Mouse (Mus musculus) C2C12 (cell line): ENCODE measurements around the gene Spop. TPM values are rescaled to one million over a fixed set of nuclear protein-coding genes. Genes with fewer than 3 reads are reported as not detected.

Experiments
- H3K27me3 ChIP-seq: one replicate; pipeline ENCODE4 v1.6.1; 2011; ENCODE audit not compliant: control insufficient read depth, insufficient read depth, insufficient read length
- H3K36me3 ChIP-seq: one replicate; pipeline ENCODE4 v1.6.1; 2011; ENCODE audit not compliant: control insufficient read depth, insufficient read depth
- H3K4me3 ChIP-seq: one replicate; pipeline ENCODE4 v1.5.1; 2011; ENCODE audit warnings: mild to moderate bottlenecking, control low read depth; ENCODE audit not compliant: poor library complexity, insufficient read depth, severe bottlenecking
- H3K79me2 ChIP-seq: one replicate; pipeline ENCODE4 v1.6.1; 2011; ENCODE audit not compliant: control insufficient read depth, insufficient read depth
- H3K79me3 ChIP-seq: one replicate; pipeline ENCODE4 v1.6.1; 2011; ENCODE audit warnings: low read depth, control low read depth
- H3ac ChIP-seq: one replicate; pipeline ENCODE3; 2011; ENCODE audit warnings: low read depth; ENCODE audit not compliant: control insufficient read depth, insufficient read length
- CEBPB ChIP-seq: IDR thresholded peaks from one replicate; pipeline ENCODE4 v1.6.1; 2011; ENCODE audit warnings: low read depth, mild to moderate bottlenecking, control low read depth, moderate library complexity
- CTCF ChIP-seq: IDR thresholded peaks from one replicate; pipeline ENCODE4 v1.5.1; 2011; ENCODE audit not compliant: control insufficient read depth, insufficient read depth, insufficient read length
- FOSL1 ChIP-seq: IDR thresholded peaks from one replicate; pipeline ENCODE4 v1.8.0; 2011; ENCODE audit warnings: mild to moderate bottlenecking, low read length; ENCODE audit not compliant: poor library complexity, insufficient read depth, severe bottlenecking
- MAX ChIP-seq: IDR thresholded peaks from one replicate; pipeline ENCODE4 v1.6.1; 2011; ENCODE audit warnings: mild to moderate bottlenecking, control low read depth
- MYOD1 ChIP-seq: IDR thresholded peaks from one replicate; pipeline ENCODE4 v1.6.1; 2011; ENCODE audit warnings: low read depth; ENCODE audit not compliant: control insufficient read depth, insufficient read length
- MYOG ChIP-seq: IDR thresholded peaks from one replicate; pipeline ENCODE4 v1.6.1; 2011; ENCODE audit not compliant: control insufficient read depth, insufficient read length; ENCODE audit errors: extremely low read depth
- USF1 ChIP-seq: IDR thresholded peaks from one replicate; pipeline ENCODE4 v1.6.1; 2011; ENCODE audit warnings: low read depth, mild to moderate bottlenecking, control low read depth, moderate library complexity
- polyA plus RNA-seq: library from polyadenylated mRNA; unstranded; fragments of >200 nt; fragmentation: generic; extraction: Trizol; gene quantifications from one replicate; pipeline ENCODE4 v1.2.1, GENCODE M21; 2012; ENCODE audit warnings: missing spikeins

The Spop gene
- polyA plus RNA-seq, 1 experiment: 59.0 TPM

DNA sequence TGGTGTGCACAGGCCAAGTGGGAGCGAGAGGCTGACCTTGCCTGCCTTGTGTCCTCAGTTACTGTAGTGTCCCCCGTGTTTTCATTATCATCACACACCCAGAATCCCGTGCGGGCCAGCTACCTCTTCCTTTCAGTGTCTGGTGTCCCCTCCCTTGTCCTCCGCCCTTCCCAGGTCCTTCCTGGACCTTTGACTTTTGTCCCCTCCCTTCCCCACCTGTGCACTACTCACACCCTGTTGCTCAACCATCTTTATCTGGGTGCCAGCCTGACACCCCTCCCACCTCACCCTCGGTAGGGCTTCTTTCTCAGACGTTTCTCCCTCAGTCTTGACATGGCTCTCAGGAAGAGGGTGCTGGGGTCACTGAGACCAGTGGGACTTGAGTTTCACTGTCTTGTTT is 26.5 kb upstream of the Spop start:
- H3ac ChIP-seq: no peak overlapping the region
- H3K79me3 ChIP-seq: peaks cover 16% of the 10 kb centered on the region
- peaks cover 52% of the 10 kb centered on the region for H3K36me3 ChIP-seq
- H3K4me3 ChIP-seq: no peak overlapping the region
- H3K27me3 ChIP-seq: no peaks in the 10 kb centered on the region
- H3K79me2 ChIP-seq: peaks cover 31% of the 10 kb centered on the region
- TF ChIP-seq CEBPB (no peak), CTCF (no peak), MYOD1 (no peak), MYOG (no peak), FOSL1 (no peak), MAX (no peak), USF1 (no peak)

DNA sequence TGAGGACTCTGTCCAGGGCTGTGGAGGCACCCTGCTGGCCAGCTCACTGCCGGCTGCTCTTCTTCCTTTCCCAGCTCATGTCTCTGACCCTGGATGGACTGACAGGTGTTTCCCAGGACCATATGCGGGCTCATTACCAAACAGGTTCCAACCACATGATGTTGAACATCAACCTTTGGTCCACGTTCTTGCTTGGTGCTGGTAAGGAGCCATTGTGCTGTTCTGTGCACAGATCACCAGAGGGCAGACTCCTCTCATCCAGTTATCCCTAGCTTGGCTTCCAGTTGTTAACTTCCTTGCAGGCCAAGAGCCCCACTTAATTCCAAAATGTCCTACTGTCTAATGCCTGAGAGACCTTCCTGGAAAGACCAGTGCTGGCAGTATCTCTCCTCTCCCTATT is 24.9 kb upstream of the Spop start:
- Histone ChIP-seq H3K36me3 (peaks cover 59% of the 10 kb centered on the region), H3K27me3 (no peaks in the 10 kb centered on the region), H3K4me3 (no peak overlapping the region)

DNA sequence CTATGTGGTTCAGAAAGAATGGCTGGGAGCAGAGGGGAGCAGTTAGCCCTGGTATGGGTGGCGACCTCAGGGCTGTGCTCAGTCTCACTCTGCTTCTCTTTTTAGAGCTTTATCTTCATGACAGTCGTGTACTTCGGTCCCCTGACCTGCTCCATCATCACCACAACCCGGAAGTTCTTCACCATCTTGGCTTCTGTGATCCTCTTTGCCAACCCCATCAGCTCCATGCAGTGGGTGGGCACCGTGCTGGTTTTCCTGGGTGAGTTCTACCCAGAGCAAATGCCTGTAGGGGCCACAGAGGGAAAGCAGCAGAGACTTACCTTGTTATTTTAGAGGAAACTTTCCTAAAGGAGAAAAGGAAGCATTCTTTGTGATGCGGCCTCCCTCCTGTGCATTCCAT is 23.5 kb upstream of the Spop start:
- Histone ChIP-seq H3K36me3 (peaks cover 59% of the 10 kb centered on the region), H3K27me3 (no peaks in the 10 kb centered on the region)

More for the DNA sequence above, 24.9 kb upstream of the Spop start:
- peaks cover 16% of the 10 kb centered on the region for H3K79me3 ChIP-seq
- H3ac ChIP-seq: no peak overlapping the region
- H3K79me2 ChIP-seq: peaks cover 31% of the 10 kb centered on the region
- no peak for TF ChIP-seq CEBPB

DNA sequence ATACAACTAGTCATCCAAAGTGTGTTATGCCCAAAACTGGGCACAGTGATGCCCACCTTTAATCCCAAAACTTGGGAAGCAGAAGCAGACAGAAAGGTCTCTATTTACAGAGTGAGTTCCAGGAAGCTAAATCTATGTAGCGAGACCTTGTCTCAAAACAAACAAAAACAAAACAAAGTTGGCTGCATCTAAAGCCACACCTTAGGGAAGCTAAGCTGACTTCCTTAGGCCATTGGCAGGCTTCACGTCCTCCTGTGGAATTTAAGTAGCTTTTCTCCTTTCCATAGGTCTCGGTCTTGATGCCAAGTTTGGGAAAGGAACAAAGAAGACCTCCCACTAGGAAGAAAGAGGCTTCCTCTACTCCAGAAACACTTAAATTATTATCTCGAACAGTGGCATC is 22.7 kb upstream of the Spop start:
- Histone ChIP-seq H3K36me3 (peaks cover 59% of the 10 kb centered on the region), H3K27me3 (no peaks in the 10 kb centered on the region), H3ac (no peak overlapping the region), H3K79me2 (peaks cover 16% of the 10 kb centered on the region), H3K79me3 (peaks cover 4% of the 10 kb centered on the region), H3K4me3 (no peak overlapping the region)
- TF ChIP-seq MYOD1: no peak
- TF ChIP-seq FOSL1: no peak
- TF ChIP-seq USF1: no peak
- no peak for TF ChIP-seq MAX

More for the DNA sequence above, 23.5 kb upstream of the Spop start:
- Histone ChIP-seq H3K79me2 (peaks cover 23% of the 10 kb centered on the region), H3K4me3 (no peak overlapping the region), H3ac (no peak overlapping the region), H3K79me3 (peaks cover 11% of the 10 kb centered on the region)
- TF ChIP-seq MYOD1 (no peak), CTCF (no peak), USF1 (no peak), FOSL1 (no peak), MAX (no peak), CEBPB (no peak), MYOG (no peak)

DNA sequence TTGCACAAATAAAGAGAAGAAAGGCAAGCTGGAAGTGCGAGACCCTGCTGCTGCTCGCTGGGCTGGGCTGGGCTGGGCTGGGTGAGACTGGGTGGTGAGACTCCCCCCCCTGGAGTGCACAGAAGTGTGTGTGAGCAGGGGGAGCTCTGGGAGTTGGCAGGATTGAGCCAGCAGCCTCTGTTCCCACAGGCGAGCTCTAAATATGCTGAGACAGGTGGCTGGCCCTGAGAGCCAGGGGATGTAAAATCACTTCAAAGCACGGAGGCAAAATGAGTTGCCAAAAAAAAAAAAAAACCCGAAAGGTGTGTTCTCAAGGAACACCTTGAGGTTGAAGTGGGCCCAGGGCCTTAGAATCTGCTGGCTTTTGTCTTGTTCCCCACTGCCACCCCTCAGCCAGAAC is 22.1 kb upstream of the Spop start:
- Histone ChIP-seq H3K79me2 (peaks cover 10% of the 10 kb centered on the region), H3K79me3 (no peaks in the 10 kb centered on the region), H3ac (no peak overlapping the region), H3K36me3 (peaks cover 54% of the 10 kb centered on the region), H3K4me3 (no peak overlapping the region), H3K27me3 (no peaks in the 10 kb centered on the region)
- TF ChIP-seq MYOG: no peak
- no peak for TF ChIP-seq MYOD1
- no peak for TF ChIP-seq FOSL1
- no peak for TF ChIP-seq MAX
- no peak for TF ChIP-seq CEBPB
- no peak for TF ChIP-seq CTCF
- TF ChIP-seq USF1: no peak

DNA sequence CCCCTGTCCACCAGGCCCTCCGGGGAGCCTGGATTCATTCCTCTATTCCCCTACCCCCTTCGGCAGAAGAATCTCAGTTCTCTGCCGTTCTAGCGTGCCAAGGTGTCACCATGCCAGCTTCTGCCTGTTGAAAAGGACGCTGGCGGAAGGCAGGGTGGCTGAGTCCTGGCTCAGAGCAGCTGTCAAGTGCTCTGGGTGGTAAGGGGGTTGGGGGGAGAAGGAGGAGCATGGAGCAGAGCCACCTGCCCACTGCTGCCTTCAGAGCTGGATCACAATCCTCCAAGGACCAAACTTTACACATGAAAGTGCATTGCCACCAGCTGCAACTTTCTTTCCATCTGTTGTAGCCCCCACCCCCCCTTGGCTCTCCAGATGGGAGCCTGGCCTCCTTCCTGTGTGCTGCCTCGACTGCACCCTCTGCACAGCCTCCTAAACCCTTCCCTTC is 21.6 kb upstream of the Spop start:
- Histone ChIP-seq H3ac (no peak overlapping the region), H3K27me3 (no peaks in the 10 kb centered on the region), H3K79me3 (no peaks in the 10 kb centered on the region), H3K36me3 (peaks cover 49% of the 10 kb centered on the region), H3K79me2 (peaks cover 5% of the 10 kb centered on the region), H3K4me3 (no peak overlapping the region)
- TF ChIP-seq USF1: no peak
- no peak for TF ChIP-seq CEBPB
- TF ChIP-seq FOSL1: no peak
- TF ChIP-seq MAX: no peak
- no peak for TF ChIP-seq CTCF
- no peak for TF ChIP-seq MYOG
- TF ChIP-seq MYOD1: no peak
